Mouse (Mus musculus) gastrocnemius, postnatal 14 days (tissue): Measurements from ENCODE around the gene Alox5ap. TPM values are rescaled to one million over a fixed set of nuclear protein-coding genes. Genes with fewer than 3 reads are reported as not detected.

Source experiments
- DNase-seq: peaks from one replicate; pipeline ENCODE4 v3.0.0; 2021; ENCODE audit warnings: mixed read lengths
- intact Hi-C: fragments of 180-260 bp; cut with DNase I; formaldehyde crosslinking; loops from one replicate; pipeline ENCODE4 v1.15.1; 2025; ENCODE audit warnings: low total_unique reads
- microRNA-seq, 2 experiments: library from miRNA; unstranded; fragments of <30 nt; microRNA quantifications; one replicate each; pipeline ENCODE4 v1.2.0; 2021
- total RNA-seq, 2 experiments: library from RNA; stranded (reverse); gene quantifications; 2 replicates each; pipeline ENCODE4 v1.2.3; 2021

Alox5ap gene
- total RNA-seq, 2 experiments from 2014 or later, result 8.2 to 9.5 TPM

- DNase-seq, result peak; percentile 84
- intact Hi-C loops, result loop anchor here (5.0 kb wide), 2 partner anchors 148 to 528 kb away; no protein-coding TSS in a partner anchor
Measured at GRCm38 (mm10) chr5:149335563-149336238, 71.1 kb downstream of the Alox5ap start.

GRCm38 (mm10) chr5:149337148-149337547, 72.6 kb downstream of the Alox5ap start:
- DNase-seq, result no peak
- intact Hi-C loops, result loop anchor here (5.0 kb wide), 2 partner anchors 150 to 530 kb away; no protein-coding TSS in a partner anchor

Small RNA genes within 50 kb of the gene (microRNA-seq; reads per million reads assigned to microRNA genes)
- 0 reads per million in 2 experiments for gene Gm24105

Other genes with a start within 250 kb of the Alox5ap start
- gene Uspl1, start 80.4 kb upstream of the Alox5ap start, total RNA-seq, result 10 to 100 TPM; 18.9 to 20.4 TPM
- gene Hmgb1, start 80.3 kb upstream of the Alox5ap start, total RNA-seq, result 100 to 1,000 TPM; 125 to 131 TPM
- gene Medag, start 147.0 kb downstream of the Alox5ap start, total RNA-seq, result 10 to 100 TPM; 16.8 to 17.1 TPM
- gene Tex26, start 174.9 kb downstream of the Alox5ap start, total RNA-seq, result under 1 TPM in 1 of 2 experiments, not detected in 1; 0.39 TPM